Mouse (Mus musculus) MEL (cell line): ENCODE results near the gene Ptma. TPM values are rescaled to one million over a fixed set of nuclear protein-coding genes. Genes with fewer than 3 reads are reported as not detected.

Experiments
- DNase-seq: peaks from one replicate; pipeline ENCODE4 v3.0.0; 2011; ENCODE audit warnings: low read depth, low spot score
- H3K27ac ChIP-seq: 2 replicates; pipeline ENCODE4 v1.5.1; 2012; ENCODE audit warnings: low read depth, mild to moderate bottlenecking, control low read depth, low read length, moderate library complexity; ENCODE audit not compliant: control insufficient read depth
- H3K27me3 ChIP-seq, 2 experiments: fragments of 150-350 bp in 1 of 2; sonication (generic) in 1 of 2; 2 replicates each; pipeline ENCODE4 v1.6.1; 2012; ENCODE audit warnings: low read length in 2 of 2, mild to moderate bottlenecking in 2 of 2, improper control_type of control experiment in 1 of 2, moderate library complexity in 1 of 2; ENCODE audit not compliant: insufficient read depth in 2 of 2, control insufficient read depth in 1 of 2
- H3K36me3 ChIP-seq, 2 experiments: 2 replicates each; pipeline ENCODE4 v1.6.1; 2012 to 2014; ENCODE audit warnings: low read length in 2 of 2, improper control_type of control experiment in 1 of 2, inconsistent platforms in 1 of 2, mild to moderate bottlenecking in 1 of 2; ENCODE audit not compliant: insufficient read depth in 2 of 2, control insufficient read depth in 1 of 2
- H3K4me1 ChIP-seq, 2 experiments: fragments of 150-350 bp in 1 of 2; sonication (generic) in 1 of 2; 2 replicates each; pipeline ENCODE4 v1.6.1; 2012; ENCODE audit warnings: low read length in 2 of 2, improper control_type of control experiment in 1 of 2, mild to moderate bottlenecking in 1 of 2; ENCODE audit not compliant: insufficient read depth in 2 of 2, control insufficient read depth in 1 of 2
- H3K4me3 ChIP-seq, 2 experiments: fragments of 150-350 bp in 1 of 2; sonication (generic) in 1 of 2; 2 replicates each; pipeline ENCODE4 v1.5.1; 2012; ENCODE audit warnings: low read depth in 2 of 2, low read length in 2 of 2, mild to moderate bottlenecking in 2 of 2, moderate library complexity in 2 of 2, control low read depth in 1 of 2, improper control_type of control experiment in 1 of 2; ENCODE audit not compliant: control insufficient read depth in 1 of 2, insufficient read depth in 1 of 2
- H3K79me2 ChIP-seq: 2 replicates; pipeline ENCODE4 v1.6.1; 2012; ENCODE audit warnings: mild to moderate bottlenecking, low read length, moderate library complexity; ENCODE audit not compliant: control insufficient read depth, poor library complexity, insufficient read depth
- H3K9ac ChIP-seq: 2 replicates; pipeline ENCODE4 v1.6.1; 2012; ENCODE audit warnings: low read depth, mild to moderate bottlenecking, control low read depth, low read length, moderate library complexity; ENCODE audit not compliant: control insufficient read depth, poor library complexity, severe bottlenecking
- H3K9me3 ChIP-seq: fragments of 150-350 bp; sonication (generic); replicated peaks from 2 replicates; pipeline ENCODE4 v1.6.1; 2012; ENCODE audit warnings: mild to moderate bottlenecking, low read length, improper control_type of control experiment, moderate library complexity; ENCODE audit not compliant: insufficient read depth
- BHLHE40 ChIP-seq: IDR thresholded peaks from 2 replicates; pipeline ENCODE4 v1.6.1; 2012; ENCODE audit warnings: low read depth, mild to moderate bottlenecking, inconsistent platforms, low read length, improper control_type of control experiment, borderline replicate concordance
- CHD2 ChIP-seq: IDR thresholded peaks from 2 replicates; pipeline ENCODE4 v1.6.1; 2011; ENCODE audit warnings: low read length, improper control_type of control experiment
- CTCF ChIP-seq, 3 experiments: IDR thresholded peaks in 2 of 3; conservative IDR thresholded peaks in 1 of 3; 2 replicates each; pipeline ENCODE4 v1.5.1; 2011 to 2012; ENCODE audit warnings: low read length in 3 of 3, low read depth in 2 of 3, mild to moderate bottlenecking in 2 of 3, improper control_type of control experiment in 1 of 3, inconsistent platforms in 1 of 3, mixed read lengths in 1 of 3, moderate library complexity in 1 of 3; ENCODE audit not compliant: control insufficient read depth in 1 of 3, insufficient read depth in 1 of 3, poor library complexity in 1 of 3, severe bottlenecking in 1 of 3
- E2F4 ChIP-seq: IDR thresholded peaks from 2 replicates; pipeline ENCODE4 v1.6.1; 2011; ENCODE audit warnings: low read depth, low read length, improper control_type of control experiment, borderline replicate concordance
- EP300 ChIP-seq, 2 experiments: IDR thresholded peaks; 2 replicates each; pipeline ENCODE4 v1.6.1; 2011; ENCODE audit warnings: improper control_type of control experiment in 2 of 2, low read length in 2 of 2, low read depth in 1 of 2, mild to moderate bottlenecking in 1 of 2
- GATA1 ChIP-seq: IDR thresholded peaks from 2 replicates; pipeline ENCODE4 v1.6.1; 2011; ENCODE audit warnings: low read depth, low read length, improper control_type of control experiment
- HCFC1 ChIP-seq: IDR thresholded peaks from 2 replicates; pipeline ENCODE4 v1.6.1; 2012; ENCODE audit warnings: low read depth, mild to moderate bottlenecking, inconsistent platforms, low read length, improper control_type of control experiment, moderate library complexity
- JUND ChIP-seq: IDR thresholded peaks from 2 replicates; pipeline ENCODE4 v1.6.1; 2011; ENCODE audit warnings: low read depth, mild to moderate bottlenecking, improper control_type of control experiment, low read length
- KAT2A ChIP-seq: conservative IDR thresholded peaks from 2 replicates; pipeline ENCODE4 v1.6.1; 2012; ENCODE audit warnings: low read depth, low read length, improper control_type of control experiment, inconsistent platforms
- MAX ChIP-seq: IDR thresholded peaks from 2 replicates; pipeline ENCODE4 v1.6.1; 2011; ENCODE audit warnings: low read length, improper control_type of control experiment
- MAZ ChIP-seq: IDR thresholded peaks from 2 replicates; pipeline ENCODE4 v1.6.1; 2012; ENCODE audit warnings: low read depth, mild to moderate bottlenecking, inconsistent platforms, low read length, improper control_type of control experiment
- MYC ChIP-seq: IDR thresholded peaks from 2 replicates; pipeline ENCODE4 v1.6.1; 2011; ENCODE audit warnings: low read depth, mild to moderate bottlenecking, low read length, improper control_type of control experiment, moderate library complexity
- NRF1 ChIP-seq: IDR thresholded peaks from 2 replicates; pipeline ENCODE4 v1.6.1; 2014; ENCODE audit warnings: low read depth, mild to moderate bottlenecking, inconsistent platforms, low read length, improper control_type of control experiment, moderate library complexity; ENCODE audit not compliant: poor library complexity, insufficient read depth, severe bottlenecking
- POLR2A ChIP-seq, 2 experiments: IDR thresholded peaks; 2 replicates each; pipeline ENCODE4 v1.6.1; 2011 to 2012; ENCODE audit warnings: low read length in 2 of 2, mild to moderate bottlenecking in 2 of 2, control low read depth in 1 of 2, improper control_type of control experiment in 1 of 2, low read depth in 1 of 2, moderate library complexity in 1 of 2; ENCODE audit not compliant: control insufficient read depth in 1 of 2, insufficient read depth in 1 of 2, poor library complexity in 1 of 2
- POLR2AphosphoS2 ChIP-seq: IDR thresholded peaks from 2 replicates; pipeline ENCODE4 v1.6.1; 2011; ENCODE audit warnings: low read length, improper control_type of control experiment
- POLR2AphosphoS5 ChIP-seq: IDR thresholded peaks from 2 replicates; pipeline ENCODE4 v1.6.1; 2012; ENCODE audit warnings: low read depth, borderline replicate concordance, mild to moderate bottlenecking, inconsistent platforms, low read length, moderate library complexity, mixed read lengths
- RAD21 ChIP-seq: IDR thresholded peaks from 2 replicates; pipeline ENCODE4 v1.6.1; 2011; ENCODE audit warnings: mild to moderate bottlenecking, low read depth, low read length, improper control_type of control experiment
- TCF12 ChIP-seq: IDR thresholded peaks from 2 replicates; pipeline ENCODE4 v1.6.1; 2014; ENCODE audit warnings: low read depth, mild to moderate bottlenecking, inconsistent platforms, low read length, improper control_type of control experiment, moderate library complexity
- UBTF ChIP-seq: IDR thresholded peaks from 2 replicates; pipeline ENCODE4 v1.6.1; 2012; ENCODE audit warnings: low read depth, mild to moderate bottlenecking, inconsistent platforms, low read length, improper control_type of control experiment, moderate library complexity, borderline replicate concordance; ENCODE audit not compliant: insufficient read depth
- USF2 ChIP-seq, 2 experiments: IDR thresholded peaks; 2 replicates each; pipeline ENCODE4 v1.6.1; 2011 to 2012; ENCODE audit warnings: improper control_type of control experiment in 2 of 2, low read length in 2 of 2, borderline replicate concordance in 1 of 2, inconsistent platforms in 1 of 2, low read depth in 1 of 2, mild to moderate bottlenecking in 1 of 2; ENCODE audit not compliant: insufficient read depth in 1 of 2
- ZC3H11A ChIP-seq: IDR thresholded peaks from 2 replicates; pipeline ENCODE4 v1.6.1; 2012; ENCODE audit warnings: low read depth, mild to moderate bottlenecking, inconsistent platforms, low read length, improper control_type of control experiment
- ZMIZ1 ChIP-seq: IDR thresholded peaks from 2 replicates; pipeline ENCODE4 v1.6.1; 2012; ENCODE audit warnings: low read depth, mild to moderate bottlenecking, inconsistent platforms, low read length, improper control_type of control experiment, moderate library complexity
- polyA plus RNA-seq, 2 experiments: library from polyadenylated mRNA; stranded (reverse) in 1 of 2; unstranded in 1 of 2; fragments of >175 nt in 1 of 2; fragments of >200 nt in 1 of 2; gene quantifications; 2 replicates each; pipeline versions ENCODE4 v1.2.1 to v1.2.4; 2012; ENCODE audit warnings: low replicate concordance in 2 of 2, low read depth in 1 of 2; ENCODE audit not compliant: insufficient read length in 2 of 2, insufficient read depth in 1 of 2, missing spikeins in 1 of 2
- total RNA-seq: library from RNA; depleted of rRNA; stranded (reverse); fragments of 300-350 nt; gene quantifications from 2 replicates; pipeline ENCODE4 v1.2.3, GENCODE M21; 2012

Ptma gene
- total and polyA plus RNA-seq, 3 experiments: 2,419 to 4,891 (median 3,309) TPM

GRCm38 (mm10) chr1:86496340-86496739 is 30.2 kb upstream of the Ptma start:
- H3K36me3 ChIP-seq: peaks cover 0 to 10% of the 10 kb centered on the region in 2 experiments; a peak in 2 of 4 replicates
- TF ChIP-seq POLR2AphosphoS5 (no peak), MAX (no peak), POLR2A (IDR thresholded peaks at IDR 0.05; ENCODE audit: control insufficient read depth in 1 of 2, insufficient read depth in 1 of 2, low read depth in 1 of 2, low read length in 2 of 2, poor library complexity in 1 of 2) (no peak), NRF1 (no peak), CHD2 (no peak), CTCF (IDR thresholded peaks at IDR 0.05 in 2 of 3, conservative IDR thresholded peaks at IDR 0.05 in 1 of 3; ENCODE audit: control insufficient read depth in 1 of 3, insufficient read depth in 1 of 3, low read depth in 2 of 3, low read length in 3 of 3, poor library complexity in 1 of 3, severe bottlenecking in 1 of 3) (no peak), JUND (no peak), ZC3H11A (no peak), MAZ (no peak), POLR2AphosphoS2 (no peak), ZMIZ1 (no peak)
- H3K9me3 ChIP-seq: no peaks in the 10 kb centered on the region
- no peak overlapping the region for H3K4me3 ChIP-seq
- H3K9ac ChIP-seq: no peak overlapping the region
- peaks cover 6 to 25% of the 10 kb centered on the region in 2 experiments for H3K4me1 ChIP-seq
- no peaks in the 10 kb centered on the region for H3K27me3 ChIP-seq
- DNase-seq: no peak
- no peaks in the 10 kb centered on the region for H3K79me2 ChIP-seq
- H3K27ac ChIP-seq: no peak overlapping the region

- Histone ChIP-seq H3K4me3 (no peak overlapping the region), H3K36me3 (peaks cover 0 to 4% of the 10 kb centered on the region in 2 experiments; a peak in 2 of 4 replicates), H3K9ac (no peak overlapping the region), H3K4me1 (peaks cover 2 to 20% of the 10 kb centered on the region in 2 experiments), H3K27me3 (no peaks in the 10 kb centered on the region), H3K79me2 (peaks cover 2% of the 10 kb centered on the region; the same call in 1 of the 2 replicates)
- DNase-seq: no peak
- no peak for TF ChIP-seq BHLHE40
- no peak for TF ChIP-seq GATA1
- TF ChIP-seq NRF1: no peak
- TF ChIP-seq MYC: no peak
- TF ChIP-seq EP300 (IDR thresholded peaks at IDR 0.05; ENCODE audit: low read depth in 1 of 2, low read length in 2 of 2): no peak
- no peak for TF ChIP-seq TCF12
- no peak for TF ChIP-seq CHD2
- no peak for TF ChIP-seq USF2 (IDR thresholded peaks at IDR 0.05; ENCODE audit: borderline replicate concordance in 1 of 2, insufficient read depth in 1 of 2, low read depth in 1 of 2, low read length in 2 of 2)
- no peak for TF ChIP-seq HCFC1
- no peak for TF ChIP-seq POLR2A (IDR thresholded peaks at IDR 0.05; ENCODE audit: control insufficient read depth in 1 of 2, insufficient read depth in 1 of 2, low read depth in 1 of 2, low read length in 2 of 2, poor library complexity in 1 of 2)
- TF ChIP-seq RAD21: no peak
- TF ChIP-seq ZMIZ1: no peak
- no peak for TF ChIP-seq UBTF
- TF ChIP-seq KAT2A: no peak
- TF ChIP-seq CTCF (IDR thresholded peaks at IDR 0.05 in 2 of 3, conservative IDR thresholded peaks at IDR 0.05 in 1 of 3; ENCODE audit: control insufficient read depth in 1 of 3, insufficient read depth in 1 of 3, low read depth in 2 of 3, low read length in 3 of 3, poor library complexity in 1 of 3, severe bottlenecking in 1 of 3): no peak
- no peak for TF ChIP-seq E2F4
- TF ChIP-seq MAZ: no peak
- TF ChIP-seq, all 39 proteins: peak for 0
- Histone ChIP-seq H3K9me3 (no peaks in the 10 kb centered on the region), H3K27ac (no peak overlapping the region)
Measured at GRCm38 (mm10) chr1:86497361-86497760, 29.2 kb upstream of the Ptma start.
